Mouse (Mus musculus): ENCODE data around the gene M1ap. TPM values are rescaled to one million over a fixed set of nuclear protein-coding genes. Genes with fewer than 3 reads are reported as not detected.
A peak's percentile ranks its signal among the peaks of the same experiment; 100 is the strongest.

Gene M1ap
- polyA plus RNA-seq, 1 experiment from 2014 or later: 0.31 TPM

- Histone ChIP-seq H3K9ac (no peak overlapping the region), H3K9me3 (no peaks in the 10 kb centered on the region), H3K36me3 (no peaks in the 10 kb centered on the region), H3K27ac (no peak overlapping the region), H3K4me3 (no peak overlapping the region), H3K4me2 (replicated peaks) (no peak overlapping the region), H3K4me1 (no peaks in the 10 kb centered on the region), H3K27me3 (peaks cover 24% of the 10 kb centered on the region)
- ATAC-seq (ENCODE audit: insufficient number of reproducible peaks, insufficient read depth, low FRiP score, low TSS enrichment): no peak
- 69% methylated on average over 3 of the region's 3 CpGs for WGBS
These were observed 5.9 kb upstream of the M1ap start for GRCm38 (mm10) chr6:82940765-82941164.

GRCm38 (mm10) chr6:82945750-82946149 is 952 bp upstream of the M1ap start:
- H3K36me3 ChIP-seq: no peaks in the 10 kb centered on the region
- no peak overlapping the region for H3K4me2 ChIP-seq (replicated peaks)
- 0 out of 2 replicates have a peak, but pooled peaks cover 5% of the 10 kb centered on the region for H3K9me3 ChIP-seq
- no peaks in the 10 kb centered on the region for H3K4me1 ChIP-seq
- ATAC-seq (ENCODE audit: insufficient number of reproducible peaks, insufficient read depth, low FRiP score, low TSS enrichment): no peak
- H3K27ac ChIP-seq: no peak overlapping the region
- WGBS: 51% methylated on average over 6 of the region's 6 CpGs
- no peak overlapping the region for H3K4me3 ChIP-seq
- peaks cover 2% of the 10 kb centered on the region; the same call in 1 of the 2 replicates for H3K27me3 ChIP-seq
- no peak overlapping the region for H3K9ac ChIP-seq

- Histone ChIP-seq H3K4me3 (no peak overlapping the region), H3K27me3 (no peaks in the 10 kb centered on the region), H3K27ac (peak overlapping the region; percentile 67), H3K36me3 (no peaks in the 10 kb centered on the region), H3K9ac (no peak overlapping the region), H3K4me1 (peaks cover 7% of the 10 kb centered on the region), H3K4me2 (replicated peaks) (no peak overlapping the region), H3K9me3 (no peaks in the 10 kb centered on the region)
- 61% methylated on average over 4 of the region's 4 CpGs for WGBS
- ATAC-seq (ENCODE audit: insufficient number of reproducible peaks, insufficient read depth, low FRiP score, low TSS enrichment): no peak
These were observed 10.0 kb downstream of the M1ap start for GRCm38 (mm10) chr6:82956553-82957251.

GRCm38 (mm10) chr6:82961664-82962063 is 15.0 kb downstream of the M1ap start:
- no peaks in the 10 kb centered on the region for H3K36me3 ChIP-seq
- H3K27ac ChIP-seq: no peak overlapping the region
- H3K9me3 ChIP-seq: no peaks in the 10 kb centered on the region
- no peak overlapping the region for H3K4me2 ChIP-seq (replicated peaks)
- peaks cover 2% of the 10 kb centered on the region for H3K4me1 ChIP-seq
- H3K4me3 ChIP-seq: no peak overlapping the region
- ATAC-seq (ENCODE audit: insufficient number of reproducible peaks, insufficient read depth, low FRiP score, low TSS enrichment): no peak
- no peak overlapping the region for H3K9ac ChIP-seq
- WGBS: 70% methylated on average over 1 of the region's 1 CpGs
- H3K27me3 ChIP-seq: no peaks in the 10 kb centered on the region

GRCm38 (mm10) chr6:82969249-82970084 is 22.8 kb downstream of the M1ap start:
- no peak overlapping the region for H3K27ac ChIP-seq
- 68% methylated on average over 6 of the region's 6 CpGs for WGBS
- no peak overlapping the region for H3K9ac ChIP-seq
- no peaks in the 10 kb centered on the region for H3K36me3 ChIP-seq
- no peaks in the 10 kb centered on the region for H3K4me1 ChIP-seq
- H3K9me3 ChIP-seq: no peaks in the 10 kb centered on the region
- ATAC-seq (ENCODE audit: insufficient number of reproducible peaks, insufficient read depth, low FRiP score, low TSS enrichment): no peak
- H3K4me2 ChIP-seq (replicated peaks): no peak overlapping the region
- 0 out of 2 replicates have a peak, but pooled peaks cover 2% of the 10 kb centered on the region for H3K27me3 ChIP-seq
- H3K4me3 ChIP-seq: no peak overlapping the region

- no peak overlapping the region for H3K4me3 ChIP-seq
- ATAC-seq (ENCODE audit: insufficient number of reproducible peaks, insufficient read depth, low FRiP score, low TSS enrichment): peak; percentile 69; the same call in 1 of the 2 replicates
- H3K27me3 ChIP-seq: 0 out of 2 replicates have a peak, but pooled peaks cover 2% of the 10 kb centered on the region
- H3K36me3 ChIP-seq: no peaks in the 10 kb centered on the region
- no peak overlapping the region for H3K27ac ChIP-seq
- H3K4me2 ChIP-seq (replicated peaks): no peak overlapping the region
- WGBS: 7% methylated on average over 5 of the region's 5 CpGs
- H3K9me3 ChIP-seq: no peaks in the 10 kb centered on the region
- H3K9ac ChIP-seq: no peak overlapping the region
- H3K4me1 ChIP-seq: no peaks in the 10 kb centered on the region
These were observed 24.3 kb downstream of the M1ap start for GRCm38 (mm10) chr6:82971031-82971430.

- no peaks in the 10 kb centered on the region for H3K9me3 ChIP-seq
- peak overlapping the region; percentile 83 for H3K27ac ChIP-seq
- no peaks in the 10 kb centered on the region for H3K36me3 ChIP-seq
- peak overlapping the region; percentile 12 for H3K4me2 ChIP-seq (replicated peaks)
- H3K9ac ChIP-seq: no peak overlapping the region
- H3K27me3 ChIP-seq: no peaks in the 10 kb centered on the region
- peak; percentile 79; the same call in 1 of the 2 replicates for ATAC-seq (ENCODE audit: insufficient number of reproducible peaks, insufficient read depth, low FRiP score, low TSS enrichment)
- H3K4me3 ChIP-seq: no peak overlapping the region
- peaks cover 13% of the 10 kb centered on the region; the same call in 1 of the 2 replicates for H3K4me1 ChIP-seq
- 10% methylated on average over 9 of the region's 9 CpGs for WGBS
These were observed 40.8 kb downstream of the M1ap start for GRCm38 (mm10) chr6:82987411-82987971.

GRCm38 (mm10) chr6:82993696-82994095 is 47.0 kb downstream of the M1ap start:
- H3K4me3 ChIP-seq: no peak overlapping the region
- no peak overlapping the region for H3K9ac ChIP-seq
- ATAC-seq (ENCODE audit: insufficient number of reproducible peaks, insufficient read depth, low FRiP score, low TSS enrichment): no peak
- H3K27ac ChIP-seq: no peak overlapping the region
- WGBS: 36% methylated on average over 1 of the region's 1 CpGs
- H3K27me3 ChIP-seq: no peaks in the 10 kb centered on the region
- H3K36me3 ChIP-seq: no peaks in the 10 kb centered on the region
- H3K4me1 ChIP-seq: no peaks in the 10 kb centered on the region
- H3K9me3 ChIP-seq: no peaks in the 10 kb centered on the region
- no peak overlapping the region for H3K4me2 ChIP-seq (replicated peaks)

- Histone ChIP-seq H3K27me3 (no peaks in the 10 kb centered on the region), H3K4me1 (no peaks in the 10 kb centered on the region), H3K9me3 (no peaks in the 10 kb centered on the region), H3K27ac (no peak overlapping the region), H3K9ac (no peak overlapping the region), H3K4me3 (no peak overlapping the region), H3K36me3 (no peaks in the 10 kb centered on the region), H3K4me2 (replicated peaks) (no peak overlapping the region)
- no peak for ATAC-seq (ENCODE audit: insufficient number of reproducible peaks, insufficient read depth, low FRiP score, low TSS enrichment)
- 74% methylated on average over 7 of the region's 7 CpGs for WGBS
These were observed 47.7 kb downstream of the M1ap start for GRCm38 (mm10) chr6:82994372-82994771.

- H3K4me3 ChIP-seq: no peak overlapping the region
- peaks cover 4% of the 10 kb centered on the region; the same call in 1 of the 2 replicates for H3K27me3 ChIP-seq
- H3K9ac ChIP-seq: no peak overlapping the region
- peak overlapping the region; percentile 33 for H3K4me2 ChIP-seq (replicated peaks)
- ATAC-seq (ENCODE audit: insufficient number of reproducible peaks, insufficient read depth, low FRiP score, low TSS enrichment): peak; percentile 49; the same call in 1 of the 2 replicates
- WGBS: 14% methylated on average over 11 of the region's 11 CpGs
- H3K36me3 ChIP-seq: no peaks in the 10 kb centered on the region
- no peak overlapping the region for H3K27ac ChIP-seq
- H3K9me3 ChIP-seq: no peaks in the 10 kb centered on the region
- H3K4me1 ChIP-seq: no peaks in the 10 kb centered on the region
These were observed 50.1 kb downstream of the M1ap start for GRCm38 (mm10) chr6:82996740-82997315.

GRCm38 (mm10) chr6:82997511-82998102 is 50.9 kb downstream of the M1ap start:
- peaks cover 4% of the 10 kb centered on the region; the same call in 1 of the 2 replicates for H3K27me3 ChIP-seq
- H3K4me2 ChIP-seq (replicated peaks): peak overlapping the region; percentile 33; the same call in 1 of the 2 replicates
- no peak overlapping the region for H3K9ac ChIP-seq
- no peak; the same call in 1 of the 2 replicates for ATAC-seq (ENCODE audit: insufficient number of reproducible peaks, insufficient read depth, low FRiP score, low TSS enrichment)
- no peaks in the 10 kb centered on the region for H3K9me3 ChIP-seq
- WGBS: 50% methylated on average over 7 of the region's 7 CpGs
- 0 out of 2 replicates have a peak overlapping the region, but pooled peaks have one; percentile 17 for H3K27ac ChIP-seq
- no peaks in the 10 kb centered on the region for H3K36me3 ChIP-seq
- no peaks in the 10 kb centered on the region for H3K4me1 ChIP-seq
- 0 out of 2 replicates have a peak overlapping the region, but pooled peaks have one; percentile 7 for H3K4me3 ChIP-seq

All from embryonic facial prominence, embryonic 12.5 days (tissue).